Mouse (Mus musculus): ENCODE measurements around the gene Olfr577.

- peak; percentile 42; the same call in 1 of the 2 replicates for TF ChIP-seq GATA1 (IDR thresholded peaks at IDR 0.05; ENCODE audit: low read length)
- TF ChIP-seq TAL1 (IDR thresholded peaks at IDR 0.05; ENCODE audit: low read length) = peak; percentile 64
Measured at GRCm38 (mm10) chr7:102958593-102958992, 17.1 kb downstream of the Olfr577 start, which contains the start of gene Olfr575.

All from erythroblast, embryonic 14.5 days (primary cell).